Mouse (Mus musculus) G1E (cell line): ENCODE measurements around the gene Gpr27. TPM values are rescaled to one million over a fixed set of nuclear protein-coding genes. Genes with fewer than 3 reads are reported as not detected.

ENCODE experiments used
- ATAC-seq: 2 replicates; pipeline ENCODE4 v1.8.0; 2016; ENCODE audit warnings: mild to moderate bottlenecking; ENCODE audit not compliant: insufficient number of reproducible peaks, poor library complexity, low FRiP score, severe bottlenecking; ENCODE audit errors: extremely low read depth
- DNase-seq: peaks from one replicate; pipeline ENCODE4 v3.0.0; 2012; ENCODE audit warnings: low spot score
- H3K27me3 ChIP-seq: 2 replicates; pipeline ENCODE4 v1.6.1; 2012; ENCODE audit warnings: mild to moderate bottlenecking, low read length, inconsistent platforms; ENCODE audit not compliant: insufficient read depth
- H3K36me3 ChIP-seq: replicated peaks from 2 replicates; pipeline ENCODE3; 2012; ENCODE audit warnings: mild to moderate bottlenecking, inconsistent platforms
- H3K4me1 ChIP-seq: 2 replicates; pipeline ENCODE4 v1.6.1; 2012; ENCODE audit warnings: low read depth, low read length, inconsistent platforms, mixed read lengths; ENCODE audit not compliant: insufficient read depth
- H3K4me3 ChIP-seq: 2 replicates; pipeline ENCODE4 v1.5.1; 2012; ENCODE audit warnings: low read depth, mild to moderate bottlenecking, inconsistent platforms, low read length, moderate library complexity, mixed read lengths
- H3K9me3 ChIP-seq: replicated peaks from 2 replicates; pipeline ENCODE4 v1.6.1; 2012; ENCODE audit warnings: inconsistent platforms
- CTCF ChIP-seq: IDR thresholded peaks from 2 replicates; pipeline ENCODE4 v1.5.1; 2012; ENCODE audit warnings: low read depth, low read length, inconsistent platforms, mixed read lengths
- GATA1 ChIP-seq: IDR thresholded peaks from 2 replicates; pipeline ENCODE4 v1.6.1; 2012; ENCODE audit warnings: borderline replicate concordance, low read length, inconsistent platforms, mixed read lengths
- GATA2 ChIP-seq: IDR thresholded peaks from 2 replicates; pipeline ENCODE4 v1.6.1; 2012; ENCODE audit warnings: low read depth, low read length, inconsistent platforms, borderline replicate concordance
- POLR2AphosphoS5 ChIP-seq: IDR thresholded peaks from 2 replicates; pipeline ENCODE4 v1.6.1; 2012; ENCODE audit warnings: low read depth, low read length, inconsistent platforms; ENCODE audit not compliant: insufficient replicate concordance
- TAL1 ChIP-seq: conservative IDR thresholded peaks from 2 replicates; pipeline ENCODE4 v1.6.1; 2012; ENCODE audit warnings: low read depth, low read length, inconsistent platforms, mixed read lengths
- polyA plus RNA-seq: library from polyadenylated mRNA; stranded (reverse); fragments of >175 nt; gene quantifications from 2 replicates; pipeline ENCODE4 v1.2.3, GENCODE M21; 2012
- total RNA-seq, 2 experiments: library from RNA; stranded (forward) in 1 of 2; stranded (reverse) in 1 of 2; fragments of 200-1000 nt in 1 of 2; fragments of >200 nt in 1 of 2; fragmentation: Nextera tagmentation in 1 of 2; gene quantifications; 2 replicates each; pipeline ENCODE4 v1.2.3; 2014 to 2017

Gene Gpr27
- total and polyA plus RNA-seq, 3 experiments = 0.11 TPM; not detected in 2

DNA sequence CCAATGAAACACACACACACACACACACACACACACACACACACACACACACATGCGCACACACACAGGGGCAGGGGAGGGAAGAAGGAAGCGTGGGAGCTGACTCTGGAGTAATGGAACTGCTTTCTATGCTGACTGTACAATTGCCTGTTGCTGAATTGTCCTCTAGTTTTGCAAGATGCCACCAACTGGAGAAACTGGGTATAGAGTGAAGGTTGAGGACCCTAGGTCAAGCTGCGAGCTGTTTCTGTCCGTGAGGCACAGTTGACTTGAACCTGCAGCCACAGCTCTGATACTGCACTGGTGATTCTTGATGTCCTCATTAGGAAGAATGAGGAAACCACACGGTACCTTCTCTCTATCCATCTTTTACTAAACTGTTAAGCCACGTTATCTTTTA, 23.4 kb downstream of the Gpr27 start:
- H3K27me3 ChIP-seq = no peaks in the 10 kb centered on the region
- H3K4me3 ChIP-seq = no peak overlapping the region
- no peaks in the 10 kb centered on the region for H3K36me3 ChIP-seq
- peaks cover 44% of the 10 kb centered on the region for H3K9me3 ChIP-seq
- TF ChIP-seq GATA1 = no peak
- TF ChIP-seq TAL1 = no peak
- no peak for TF ChIP-seq GATA2
- no peak for TF ChIP-seq CTCF
- TF ChIP-seq POLR2AphosphoS5 = no peak
- H3K4me1 ChIP-seq = no peaks in the 10 kb centered on the region
- DNase-seq = no peak
- ATAC-seq = no peak

DNA sequence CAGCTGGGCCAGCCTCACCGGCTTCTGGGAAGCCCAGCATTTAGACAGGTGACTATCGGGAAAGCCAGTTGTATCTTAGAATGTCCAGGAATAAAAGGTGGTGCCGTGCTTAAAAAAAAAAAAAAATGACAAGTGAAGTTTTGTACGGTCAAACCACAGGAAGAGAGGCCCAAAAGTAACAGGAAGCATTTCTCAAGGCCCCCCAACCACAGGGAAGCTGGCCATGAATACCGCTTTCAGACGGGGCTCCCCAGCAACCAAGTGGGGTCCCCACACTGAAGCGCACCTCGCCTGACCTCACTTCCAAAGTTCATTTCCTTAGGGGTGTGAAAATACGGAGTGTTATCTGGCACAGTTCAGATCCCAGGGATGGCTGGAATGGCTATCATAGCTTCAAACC, 28.6 kb downstream of the Gpr27 start:
- DNase-seq = no peak
- Histone ChIP-seq H3K4me1 (no peaks in the 10 kb centered on the region), H3K4me3 (no peak overlapping the region), H3K27me3 (no peaks in the 10 kb centered on the region), H3K9me3 (peaks cover 36% of the 10 kb centered on the region), H3K36me3 (no peaks in the 10 kb centered on the region)
- no peak for ATAC-seq
- TF ChIP-seq CTCF (no peak), GATA2 (no peak)

DNA sequence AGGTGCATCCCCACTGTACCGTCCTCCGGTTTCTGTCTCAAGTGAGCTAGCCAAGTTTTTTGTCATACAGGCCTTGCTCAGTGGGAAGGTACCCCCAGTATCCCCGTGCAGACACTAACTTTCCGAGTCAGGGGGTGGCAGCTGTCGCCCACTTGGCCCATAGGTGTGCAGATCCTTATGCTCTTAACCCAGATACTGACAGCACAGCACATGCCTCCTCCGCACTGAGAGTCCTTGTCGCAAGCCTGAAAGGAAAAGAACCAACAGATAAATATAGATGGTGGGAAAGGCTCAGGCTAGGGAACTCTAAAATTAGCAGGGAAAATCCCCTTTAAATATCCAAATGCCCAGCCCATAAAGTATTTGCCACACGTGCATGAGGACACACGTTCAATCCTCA, 29.9 kb downstream of the Gpr27 start:
- no peaks in the 10 kb centered on the region for H3K36me3 ChIP-seq
- ATAC-seq (no peak), DNase-seq (no peak)
- TF ChIP-seq TAL1 (no peak), GATA1 (no peak), POLR2AphosphoS5 (no peak), CTCF (no peak), GATA2 (no peak)
- no peaks in the 10 kb centered on the region for H3K4me1 ChIP-seq
- H3K4me3 ChIP-seq = no peak overlapping the region
- H3K9me3 ChIP-seq = peaks cover 48% of the 10 kb centered on the region
- no peaks in the 10 kb centered on the region for H3K27me3 ChIP-seq

DNA sequence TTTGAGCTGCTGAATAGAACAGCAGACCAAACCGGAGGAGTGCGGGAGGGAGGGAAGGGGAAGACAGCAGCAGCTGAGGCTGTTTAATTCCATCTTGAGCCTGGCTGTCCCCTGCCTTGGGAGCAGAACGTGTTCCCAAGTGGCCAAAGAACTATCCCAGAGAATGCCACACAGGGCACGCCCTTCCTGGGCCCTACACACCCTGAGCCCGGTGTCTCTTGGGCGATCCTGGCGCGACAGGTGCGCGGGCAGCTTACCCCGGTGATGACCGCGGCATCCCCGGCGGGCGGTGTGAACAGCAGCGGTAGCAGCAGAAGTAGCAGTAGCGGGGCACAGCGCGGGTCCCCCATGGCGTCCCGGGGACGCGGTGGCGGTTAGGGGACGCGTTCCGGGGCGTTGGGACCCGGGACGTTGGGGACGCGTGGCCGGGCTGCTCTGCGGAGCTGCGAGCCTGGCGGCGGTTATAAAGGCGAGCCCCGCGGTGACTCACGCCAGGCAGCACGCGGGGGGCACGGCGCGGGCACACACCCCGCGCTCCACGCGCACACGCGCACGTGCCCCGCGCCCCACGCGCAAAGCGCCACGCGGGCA, 33.6 kb downstream of the Gpr27 start, which contains the start of gene Prok2:
Prok2 (minus strand) TSS at position 422 of the 591 bp plus-strand sequence.
- no peak for ATAC-seq
- peaks cover 53% of the 10 kb centered on the region for H3K9me3 ChIP-seq
- no peaks in the 10 kb centered on the region for H3K36me3 ChIP-seq
- no peak for DNase-seq
- H3K4me3 ChIP-seq = no peak within 1 kb of the TSS; the same call in 1 of the 2 replicates
- TF ChIP-seq GATA1 (no peak), TAL1 (no peak), POLR2AphosphoS5 (no peak)
- H3K4me1 ChIP-seq = no peaks in the 10 kb centered on the region
- no peaks in the 10 kb centered on the region for H3K27me3 ChIP-seq

DNA sequence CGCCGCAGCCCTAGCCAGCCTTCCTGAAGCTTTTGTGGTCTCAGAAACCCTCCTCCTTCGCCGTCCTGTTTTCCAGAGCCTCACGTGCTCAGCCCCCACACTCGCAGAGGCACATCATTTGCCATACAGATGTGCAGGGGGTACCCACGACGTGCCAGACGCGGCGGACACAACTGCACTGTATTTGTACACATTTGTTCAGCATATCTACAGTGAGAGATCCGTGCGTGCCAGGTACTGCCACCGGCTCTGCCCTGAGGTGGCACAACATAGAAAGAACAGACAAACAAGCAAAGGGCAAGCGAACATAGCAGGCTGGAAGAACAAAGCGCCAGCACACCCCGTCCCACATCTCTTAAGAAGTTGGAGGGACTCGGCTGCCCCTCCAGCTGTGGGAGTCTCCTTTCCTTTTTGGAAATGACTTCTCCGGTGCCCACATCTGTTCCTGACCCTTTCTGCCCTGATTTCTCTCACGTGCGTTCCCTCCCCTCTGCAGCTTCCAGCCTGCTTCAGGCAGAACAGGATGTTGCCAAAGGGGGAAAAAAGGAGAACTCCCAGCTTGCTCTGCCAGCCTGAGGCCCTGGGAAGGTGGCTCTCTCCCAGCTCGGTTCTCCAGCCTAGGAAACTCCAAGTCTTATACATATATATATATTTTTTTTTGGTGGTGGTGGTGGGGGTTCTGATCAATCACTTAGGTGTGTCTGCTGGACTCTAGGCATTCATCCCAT, 34.3 kb downstream of the Gpr27 start:
- no peaks in the 10 kb centered on the region for H3K27me3 ChIP-seq
- no peak overlapping the region for H3K4me3 ChIP-seq
- DNase-seq (no peak), ATAC-seq (no peak)
- H3K4me1 ChIP-seq = no peaks in the 10 kb centered on the region
- H3K36me3 ChIP-seq = no peaks in the 10 kb centered on the region
- TF ChIP-seq POLR2AphosphoS5 = no peak
- no peak for TF ChIP-seq CTCF
- no peak for TF ChIP-seq GATA2
- no peak for TF ChIP-seq TAL1
- TF ChIP-seq GATA1 = no peak
- H3K9me3 ChIP-seq = peaks cover 51% of the 10 kb centered on the region

DNA sequence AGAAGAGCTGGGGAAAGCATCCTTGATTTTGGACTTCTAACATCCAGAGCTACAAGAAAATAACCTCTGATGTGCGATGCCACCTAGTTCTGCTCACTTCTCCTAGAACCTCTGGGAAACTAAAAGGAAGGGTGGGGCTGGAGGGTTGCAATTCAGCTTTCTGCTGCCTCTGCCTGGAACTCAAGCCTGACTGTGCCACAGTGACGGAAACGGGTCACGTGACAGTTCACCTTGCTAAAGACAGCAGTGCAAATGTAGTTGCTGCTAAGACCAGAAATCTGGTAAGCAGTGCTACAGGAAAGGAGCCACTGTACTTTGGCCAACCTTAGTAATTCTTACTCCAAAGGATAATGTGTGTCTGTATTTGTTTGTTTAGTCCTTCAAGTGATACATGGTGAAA, 37.4 kb downstream of the Gpr27 start:
- ATAC-seq (no peak), DNase-seq (no peak)
- Histone ChIP-seq H3K9me3 (peaks cover 46% of the 10 kb centered on the region), H3K36me3 (no peaks in the 10 kb centered on the region), H3K27me3 (no peaks in the 10 kb centered on the region), H3K4me3 (no peak overlapping the region), H3K4me1 (no peaks in the 10 kb centered on the region)
- TF ChIP-seq GATA2 = no peak
- TF ChIP-seq TAL1 = no peak
- no peak for TF ChIP-seq GATA1
- no peak for TF ChIP-seq CTCF
- TF ChIP-seq POLR2AphosphoS5 = no peak
